Mouse (Mus musculus) cerebellum, adult 2 months (tissue): ENCODE results near the gene Trappc5.

Experiments used
- CTCF ChIP-seq: fragments of 200-500 bp; IDR thresholded peaks from 2 replicates; pipeline ENCODE4 v1.5.1; 2011; ENCODE audit warnings: low read depth, mild to moderate bottlenecking, control low read depth, low read length, moderate library complexity, borderline replicate concordance; ENCODE audit not compliant: insufficient read depth
- POLR2A ChIP-seq: fragments of 200-500 bp; IDR thresholded peaks from 2 replicates; pipeline ENCODE4 v1.6.1; 2011; ENCODE audit warnings: low read length, control low read depth, borderline replicate concordance; ENCODE audit not compliant: insufficient read depth

- TF ChIP-seq CTCF (no peak), POLR2A (peak; percentile 39; the same call in 1 of the 2 replicates)
Measured at GRCm38 (mm10) chr8:3630647-3631477, 45.2 kb upstream of the Trappc5 start, which contains the start of gene Stxbp2.
